ENCODE assay signal across 25 mouse cellular contexts in the genomic region with DNA sequence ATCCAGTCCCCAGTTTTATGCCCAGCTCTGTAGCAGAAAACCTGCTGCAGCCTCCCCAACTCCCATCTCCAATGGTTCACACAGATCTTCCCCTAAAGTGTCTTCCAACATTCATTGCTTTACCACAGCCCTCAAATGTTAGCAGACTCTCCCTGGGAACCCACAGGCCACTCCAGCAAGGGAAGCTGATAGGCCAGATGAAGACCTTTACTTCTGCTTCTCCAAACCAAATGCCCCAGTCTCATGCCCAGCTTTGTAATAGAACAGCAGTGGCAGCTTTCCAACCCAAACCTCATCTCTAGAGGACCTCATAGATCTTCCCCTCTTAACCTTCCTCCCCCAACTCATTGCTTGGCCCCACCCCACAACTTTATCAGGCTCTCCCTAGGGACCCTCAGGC. TPM values are rescaled to one million over a fixed set of nuclear protein-coding genes. Genes with fewer than 3 reads are reported as not detected.
DNase-seq lines count a peak whose midpoint lies in the region; ATAC-seq and TF ChIP-seq lines count a peak whose summit lies in the region.
"Had no signal": no experiment of that assay in that cellular context is flagged by ENCODE, and none has a peak within 500 bp of the region (broad histone marks: within the 10 kb centered on the region; RNA-seq: fewer than 3 reads in every experiment).

No protein-coding gene starts in this region.

- no peaks in the 10 kb centered on the region for H3K27me3 ChIP-seq in CH12.LX (replicated peaks)
- no peaks in the 10 kb centered on the region for H3K27me3 ChIP-seq in forebrain, embryonic 15.5 days
- H3K27me3 ChIP-seq: embryonic facial prominence, embryonic 15.5 days; intestine, embryonic 15.5 days had no signal

- ATAC-seq in granulocyte monocyte progenitor cell, adult 5-6 weeks (replicated peaks; ENCODE audit: poor library complexity, severe bottlenecking) = peak; percentile 68
- peak; percentile 90 for ATAC-seq in megakaryocyte progenitor cell, adult 5-6 weeks (replicated peaks; ENCODE audit: poor library complexity)
- ATAC-seq in forebrain, embryonic 15.5 days (replicated peaks) = no peak
- ATAC-seq: forebrain, embryonic 14.5 days; hindbrain, embryonic 16.5 days; intestine, embryonic 15.5 days had no signal

- no peak overlapping the region for H3K27ac ChIP-seq in CH12.LX (ENCODE audit: insufficient read depth, low read depth)
- no peak overlapping the region for H3K27ac ChIP-seq in forebrain, embryonic 15.5 days (replicated peaks)
- H3K27ac ChIP-seq: embryonic facial prominence, embryonic 12.5 days; embryonic facial prominence, embryonic 15.5 days; hindbrain, embryonic 10.5 days; hindbrain, embryonic 13.5 days; intestine, embryonic 15.5 days had no signal

- H3K4me3 ChIP-seq in CH12.LX (replicated peaks in 1 of 3; ENCODE audit: low read depth in 2 of 3, low read length in 2 of 3, poor library complexity in 1 of 3) = no peak overlapping the region
- H3K4me3 ChIP-seq in forebrain, embryonic 15.5 days = no peak overlapping the region
- H3K4me3 ChIP-seq: embryonic facial prominence, embryonic 12.5 days; embryonic facial prominence, embryonic 15.5 days; hindbrain, embryonic 10.5 days; hindbrain, embryonic 13.5 days; intestine, embryonic 15.5 days had no signal

- in situ Hi-C loops in CH12.LX (cut with MboI; ENCODE audit: low pct_ligation_motif_present, low pct_unique_long_range_greater_than_20kb, low sequenced_read_pairs) = no loop called here

- H3K4me2 ChIP-seq in CH12.LX (ENCODE audit: insufficient read depth, low read depth, poor library complexity, severe bottlenecking) = no peak overlapping the region
- H3K4me2 ChIP-seq in forebrain, embryonic 15.5 days (replicated peaks) = no peak overlapping the region
- H3K4me2 ChIP-seq: embryonic facial prominence, embryonic 12.5 days; embryonic facial prominence, embryonic 15.5 days; heart, embryonic 11.5 days; hindbrain, embryonic 13.5 days; intestine, embryonic 15.5 days had no signal

- H3K79me2 ChIP-seq in CH12.LX (replicated peaks; ENCODE audit: control insufficient read depth, extremely low read depth, insufficient read depth, poor library complexity, severe bottlenecking) = 0 out of 2 replicates have a peak, but pooled peaks cover 2% of the 10 kb centered on the region

- no peak for TF ChIP-seq CTCF in CH12.LX (conservative IDR thresholded peaks at IDR 0.05 in 1 of 2, IDR thresholded peaks at IDR 0.05 in 1 of 2; ENCODE audit: low read depth in 2 of 2, low read length in 2 of 2)

- no peak for TF ChIP-seq RAD21 in CH12.LX (IDR thresholded peaks at IDR 0.05; ENCODE audit: low read depth, low read length)

- H3K36me3 ChIP-seq in CH12.LX (replicated peaks in 1 of 2; ENCODE audit: control insufficient read depth in 1 of 2, insufficient read depth in 1 of 2, low read length in 1 of 2) = no peaks in the 10 kb centered on the region
- H3K36me3 ChIP-seq in forebrain, embryonic 15.5 days = no peaks in the 10 kb centered on the region
- H3K36me3 ChIP-seq: embryonic facial prominence, embryonic 12.5 days; embryonic facial prominence, embryonic 15.5 days; hindbrain, embryonic 10.5 days; hindbrain, embryonic 13.5 days; intestine, embryonic 15.5 days had no signal

- peaks cover 3 to 19% of the 10 kb centered on the region in 2 experiments; a peak in 1 of 4 replicates for H3K4me1 ChIP-seq in CH12.LX (ENCODE audit: control insufficient read depth in 1 of 2, insufficient read depth in 2 of 2)
- no peaks in the 10 kb centered on the region for H3K4me1 ChIP-seq in forebrain, embryonic 15.5 days
- H3K4me1 ChIP-seq: embryonic facial prominence, embryonic 12.5 days; embryonic facial prominence, embryonic 15.5 days; hindbrain, embryonic 10.5 days; hindbrain, embryonic 13.5 days; intestine, embryonic 15.5 days had no signal

- no peak for TF ChIP-seq POLR2A in CH12.LX (IDR thresholded peaks at IDR 0.05; ENCODE audit: low read depth, low read length)

- H3K9me3 ChIP-seq in CH12.LX (replicated peaks; ENCODE audit: low read length) = no peaks in the 10 kb centered on the region
- no peaks in the 10 kb centered on the region for H3K9me3 ChIP-seq in forebrain, embryonic 15.5 days
- H3K9me3 ChIP-seq: embryonic facial prominence, embryonic 12.5 days; embryonic facial prominence, embryonic 15.5 days; G1E; hindbrain, embryonic 10.5 days; hindbrain, embryonic 13.5 days; intestine, embryonic 15.5 days had no signal

- no peak overlapping the region for H3K9ac ChIP-seq in CH12.LX (ENCODE audit: insufficient read depth, low read depth)
- H3K9ac ChIP-seq in forebrain, embryonic 15.5 days (replicated peaks) = no peak overlapping the region
- H3K9ac ChIP-seq: embryonic facial prominence, embryonic 12.5 days; embryonic facial prominence, embryonic 15.5 days; hindbrain, embryonic 13.5 days; intestine, embryonic 15.5 days had no signal

- no peak for TF ChIP-seq EP300 in CH12.LX (IDR thresholded peaks at IDR 0.05; ENCODE audit: low read length)

- DNase-seq in CH12.LX (ENCODE audit: extremely low read depth) = peak; percentile 4
- DNase-seq in MEL-GATA-1-ER (ENCODE audit: extremely low read depth, low read depth) = peak; percentile 70
- DNase-seq in layer of hippocampus, adult 8-10 months (ENCODE audit: low spot score in 2 of 2) = no peak
- no peak for DNase-seq in cerebellum, postnatal 10 days
- no peak for DNase-seq in right cerebral cortex, postnatal 10 days (ENCODE audit: low spot score in 2 of 2)
- DNase-seq: adrenal gland, adult 8-10 months; adrenal gland, postnatal 25 days; cerebellum, adult 11-12 months; cerebellum, adult 8-10 months; cerebellum, postnatal 14 days; gastrocnemius, postnatal 10 days; gastrocnemius, postnatal 36 days; heart, adult 11 months had no signal

- dilution Hi-C loops in CH12.LX (cut with MboI; ENCODE audit: extremely low pct_ligation_motif_present, extremely low pct_unique_long_range_greater_than_20kb, low sequenced_read_pairs) = no loop called here

TF ChIP-seq in CH12.LX, 34 proteins besides CTCF, POLR2A, EP300 and RAD21:
- TF ChIP-seq ELF1 (IDR thresholded peaks at IDR 0.05; ENCODE audit: low read depth, low read length) (no peak), MAX (IDR thresholded peaks at IDR 0.05; ENCODE audit: low read length) (no peak), USF1 (IDR thresholded peaks at IDR 0.05; ENCODE audit: low read depth, low read length) (no peak), PAX5 (IDR thresholded peaks at IDR 0.05; ENCODE audit: low read length) (no peak), UBTF (IDR thresholded peaks at IDR 0.05; ENCODE audit: low read depth, low read length) (no peak), TBP (conservative IDR thresholded peaks at IDR 0.05; ENCODE audit: low read depth, low read length) (no peak), SIN3A (IDR thresholded peaks at IDR 0.05; ENCODE audit: low read length) (no peak), JUN (IDR thresholded peaks at IDR 0.05; ENCODE audit: insufficient read depth, low read depth, low read length) (no peak), GABPA (IDR thresholded peaks at IDR 0.05; ENCODE audit: insufficient replicate concordance, low read depth, low read length) (no peak), NRF1 (IDR thresholded peaks at IDR 0.05; ENCODE audit: low read depth, low read length) (no peak), MAFK (IDR thresholded peaks at IDR 0.05; ENCODE audit: insufficient replicate concordance, low read length) (no peak), NELFE (IDR thresholded peaks at IDR 0.05; ENCODE audit: low read depth, low read length) (no peak)

RNA-seq across cellular contexts. Expression of a gene that starts 54.0 kb away (rescaled TPM):
- total RNA-seq in CH12.LX (2012; rRNA removed) (17.3 and 19.2 TPM in 2 replicates), CH12.LX (2014; rRNA removed) (30.2 and 33.8 TPM in 2 replicates)
- 20.9 and 21.5 TPM in 2 replicates for polyA plus RNA-seq in CH12.LX (2012; ENCODE audit: insufficient read length, low read depth)
- 28.0 and 32.4 TPM in 2 replicates for total RNA-seq in granulocyte monocyte progenitor cell, adult 5-6 weeks (2014; fragmentation: Nextera tagmentation)
- 69.5 and 77.3 TPM in 2 replicates for total RNA-seq in granulocyte monocyte progenitor cell, adult 5-6 weeks (2017)
- total RNA-seq in megakaryocyte progenitor cell, adult 5-6 weeks (2015) = 55.0 and 56.3 TPM in 2 replicates
- total RNA-seq in megakaryocyte progenitor cell, adult 5-6 weeks (2017) = 61.6 and 66.9 TPM in 2 replicates
- total RNA-seq in layer of hippocampus, adult 8-10 months (2022) = 10 to 100 TPM; 26.5 to 31.2 (median 28.0) TPM
- polyA plus RNA-seq in forebrain, embryonic 15.5 days (2015; fragmentation: Nextera tagmentation; extraction: Ambion mirVana) = 9.4 and 9.5 TPM in 2 replicates

Comparison
In these comparisons a context has a peak if more than half of its experiments do, and no peak if none do; other contexts are left out.
1. DNase-seq: peak in CH12.LX (single experiment) and MEL-GATA-1-ER (single experiment); none in layer of hippocampus, adult 8-10 months (0 of 2), cerebellum, postnatal 10 days (0 of 2) and right cerebral cortex, postnatal 10 days (0 of 2).